Mouse (Mus musculus): ENCODE measurements around the gene Atxn7l1. TPM values are rescaled to one million over a fixed set of nuclear protein-coding genes. Genes with fewer than 3 reads are reported as not detected.

The Atxn7l1 gene
- polyA plus RNA-seq, 1 experiment from 2014 or later: 21.3 TPM

DNA sequence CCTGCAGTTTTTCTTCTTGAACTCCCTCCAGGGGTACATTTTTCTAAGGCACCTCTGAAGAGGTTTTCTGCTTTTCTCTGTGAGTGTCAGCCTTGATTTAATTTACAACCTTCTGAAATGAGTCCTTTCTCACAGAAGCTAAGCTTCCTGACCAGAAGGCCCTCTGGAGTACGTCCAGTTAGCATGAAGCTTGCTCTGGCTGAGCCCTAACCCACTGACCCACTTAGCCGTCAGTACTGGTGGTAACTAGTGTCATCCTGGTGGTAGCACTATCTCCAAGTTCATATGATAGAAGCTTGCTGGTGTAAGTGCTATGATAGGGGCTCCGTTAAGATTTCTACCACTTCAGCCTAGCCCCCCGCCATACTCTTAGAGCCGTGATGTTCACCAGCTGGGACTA, 89.6 kb downstream of the Atxn7l1 start:
- H3K4me3 ChIP-seq (ENCODE audit: low read depth, low read length): no peak overlapping the region
- no peak overlapping the region for H3K27ac ChIP-seq (ENCODE audit: low read depth, low read length)
- H3K9ac ChIP-seq (ENCODE audit: low read length): no peak overlapping the region
- H3K36me3 ChIP-seq (ENCODE audit: control insufficient read depth, insufficient read depth, low read length): no peaks in the 10 kb centered on the region
- DNase-seq (ENCODE audit: low spot score) (no peak), ATAC-seq (ENCODE audit: insufficient read depth, low FRiP score, low TSS enrichment) (no peak)
- H3K4me2 ChIP-seq (ENCODE audit: low read depth): no peak overlapping the region
- H3K4me1 ChIP-seq (ENCODE audit: control insufficient read depth, insufficient read depth, low read length): 0 out of 2 replicates have a peak, but pooled peaks cover 3% of the 10 kb centered on the region
- no peaks in the 10 kb centered on the region for H3K9me3 ChIP-seq (ENCODE audit: control insufficient read depth, low read length)
- 84% methylated on average over 5 of the region's 5 CpGs for WGBS
- H3K27me3 ChIP-seq (ENCODE audit: control insufficient read depth, insufficient read depth, low read length): no peaks in the 10 kb centered on the region

DNA sequence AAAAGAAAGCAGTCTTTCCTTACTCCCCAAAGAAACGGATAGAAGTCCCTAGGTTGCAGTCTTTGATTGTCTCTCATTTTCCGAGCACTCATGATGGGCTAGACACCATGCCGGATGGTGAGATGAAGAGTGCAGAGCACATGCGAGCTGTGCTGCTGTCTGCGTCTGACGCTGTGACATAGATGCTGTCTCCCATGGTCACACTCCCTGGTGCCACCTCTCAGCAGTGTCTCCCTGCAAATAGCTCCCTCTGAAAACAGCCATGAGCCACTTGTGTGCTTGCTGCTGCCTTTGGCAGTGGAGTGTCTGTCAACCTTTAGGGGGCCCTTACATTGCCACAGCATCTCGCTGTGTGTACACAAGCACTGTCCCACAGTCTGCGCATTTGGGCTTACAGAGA, 95.2 kb downstream of the Atxn7l1 start:
- ATAC-seq (ENCODE audit: insufficient read depth, low FRiP score, low TSS enrichment) (no peak), DNase-seq (ENCODE audit: low spot score) (no peak)
- Histone ChIP-seq H3K27me3 (ENCODE audit: control insufficient read depth, insufficient read depth, low read length) (no peaks in the 10 kb centered on the region), H3K9ac (ENCODE audit: low read length) (no peak overlapping the region), H3K4me2 (ENCODE audit: low read depth) (no peak overlapping the region), H3K4me3 (ENCODE audit: low read depth, low read length) (no peak overlapping the region), H3K4me1 (ENCODE audit: control insufficient read depth, insufficient read depth, low read length) (peaks cover 16% of the 10 kb centered on the region), H3K27ac (ENCODE audit: low read depth, low read length) (no peak overlapping the region), H3K36me3 (ENCODE audit: control insufficient read depth, insufficient read depth, low read length) (no peaks in the 10 kb centered on the region), H3K9me3 (ENCODE audit: control insufficient read depth, low read length) (no peaks in the 10 kb centered on the region)
- 77% methylated on average over 8 of the region's 8 CpGs for WGBS

DNA sequence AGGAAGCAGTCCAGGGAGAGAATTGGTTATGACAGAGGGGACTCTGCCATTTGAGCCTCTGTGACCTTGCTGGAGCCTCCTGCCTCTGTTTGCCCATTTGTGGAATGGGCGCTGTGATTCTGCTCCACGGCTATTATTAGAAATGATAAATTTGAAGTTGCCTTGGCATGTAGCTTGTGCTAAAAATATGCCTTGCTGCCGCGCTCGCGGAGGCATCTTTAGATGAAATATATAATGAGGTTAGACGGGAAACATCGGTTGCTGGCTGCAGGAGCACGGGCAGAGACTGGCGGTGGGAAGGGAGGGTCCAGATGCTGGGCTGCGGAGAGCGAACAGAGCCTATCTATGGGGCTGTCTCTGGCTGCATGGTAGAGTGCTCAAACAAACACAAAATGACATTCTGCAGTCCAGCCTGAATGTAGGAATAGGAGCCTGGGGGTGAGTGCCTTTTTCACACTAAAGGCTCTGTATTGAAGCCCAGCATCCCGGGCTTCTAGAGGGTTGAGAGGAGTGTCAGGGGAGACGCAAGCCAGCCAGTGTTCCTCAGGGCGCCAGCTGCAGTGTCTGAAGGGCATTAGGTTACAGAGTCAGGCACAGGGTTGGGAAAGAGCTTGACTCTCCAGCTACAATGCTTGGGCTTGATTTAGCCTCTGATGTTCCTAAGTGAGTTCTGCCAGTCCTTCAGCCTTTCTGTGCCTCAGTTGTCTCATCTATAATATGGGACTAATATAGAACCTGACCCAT, 96.8 kb downstream of the Atxn7l1 start:
- no peaks in the 10 kb centered on the region for H3K27me3 ChIP-seq (ENCODE audit: control insufficient read depth, insufficient read depth, low read length)
- no peaks in the 10 kb centered on the region for H3K9me3 ChIP-seq (ENCODE audit: control insufficient read depth, low read length)
- H3K4me2 ChIP-seq (ENCODE audit: low read depth): no peak overlapping the region
- H3K36me3 ChIP-seq (ENCODE audit: control insufficient read depth, insufficient read depth, low read length): no peaks in the 10 kb centered on the region
- ATAC-seq (ENCODE audit: insufficient read depth, low FRiP score, low TSS enrichment) (no peak), DNase-seq (ENCODE audit: low spot score) (no peak)
- H3K4me1 ChIP-seq (ENCODE audit: control insufficient read depth, insufficient read depth, low read length): peaks cover 16% of the 10 kb centered on the region
- H3K4me3 ChIP-seq (ENCODE audit: low read depth, low read length): no peak overlapping the region
- H3K9ac ChIP-seq (ENCODE audit: low read length): no peak overlapping the region
- no peak overlapping the region for H3K27ac ChIP-seq (ENCODE audit: low read depth, low read length)
- WGBS: 83% methylated on average over 15 of the region's 15 CpGs

DNA sequence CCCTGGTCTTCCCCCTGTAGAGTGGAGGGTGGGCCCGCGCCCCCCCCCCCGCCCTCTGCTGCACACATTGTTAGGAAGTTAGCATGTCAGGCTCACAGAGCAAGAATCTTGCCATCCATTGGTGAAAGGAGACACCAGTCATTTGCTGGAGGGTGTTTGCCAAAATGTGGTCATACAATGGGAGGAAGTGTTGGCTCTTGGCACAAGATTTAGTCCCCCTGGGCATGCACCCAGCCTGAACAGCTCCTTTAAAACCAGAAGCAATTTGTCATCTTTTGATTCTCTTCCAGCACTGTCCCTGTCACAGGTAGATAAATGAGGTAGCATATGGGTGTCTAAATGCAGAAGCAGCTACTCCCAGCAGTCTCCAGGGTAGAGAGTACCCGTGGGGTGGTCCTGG, 98.0 kb downstream of the Atxn7l1 start:
- no peak overlapping the region for H3K9ac ChIP-seq (ENCODE audit: low read length)
- H3K36me3 ChIP-seq (ENCODE audit: control insufficient read depth, insufficient read depth, low read length): 0 out of 2 replicates have a peak, but pooled peaks cover 2% of the 10 kb centered on the region
- H3K9me3 ChIP-seq (ENCODE audit: control insufficient read depth, low read length): no peaks in the 10 kb centered on the region
- peaks cover 16% of the 10 kb centered on the region for H3K4me1 ChIP-seq (ENCODE audit: control insufficient read depth, insufficient read depth, low read length)
- no peaks in the 10 kb centered on the region for H3K27me3 ChIP-seq (ENCODE audit: control insufficient read depth, insufficient read depth, low read length)
- ATAC-seq (ENCODE audit: insufficient read depth, low FRiP score, low TSS enrichment) (no peak), DNase-seq (ENCODE audit: low spot score) (no peak)
- H3K4me3 ChIP-seq (ENCODE audit: low read depth, low read length): no peak overlapping the region
- no peak overlapping the region for H3K27ac ChIP-seq (ENCODE audit: low read depth, low read length)
- WGBS: 73% methylated on average over 4 of the region's 4 CpGs
- no peak overlapping the region for H3K4me2 ChIP-seq (ENCODE audit: low read depth)

DNA sequence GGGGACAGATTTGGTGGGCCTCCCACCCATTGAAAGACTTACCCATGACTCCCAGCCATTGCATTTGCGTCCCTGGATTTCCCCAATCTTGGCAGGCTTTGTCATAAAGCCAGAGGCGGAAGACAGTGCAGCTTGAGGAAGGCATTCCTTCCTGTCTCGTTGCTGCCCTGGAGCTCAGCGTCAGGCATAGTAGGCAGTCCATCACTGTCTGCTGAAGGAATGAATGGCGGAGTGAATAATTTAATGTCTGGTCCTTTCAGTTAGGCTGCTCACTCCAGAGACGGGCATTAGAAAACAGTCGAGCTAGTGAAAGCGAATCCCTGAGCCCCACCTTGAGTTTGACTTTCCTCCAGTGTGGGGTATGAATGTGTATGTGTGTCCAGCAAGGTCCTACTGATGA, 99.4 kb downstream of the Atxn7l1 start:
- DNase-seq (ENCODE audit: low spot score): no peak
- no peaks in the 10 kb centered on the region for H3K27me3 ChIP-seq (ENCODE audit: control insufficient read depth, insufficient read depth, low read length)
- no peak overlapping the region for H3K27ac ChIP-seq (ENCODE audit: low read depth, low read length)
- ATAC-seq (ENCODE audit: insufficient read depth, low FRiP score, low TSS enrichment): peak; percentile 58
- peaks cover 16% of the 10 kb centered on the region for H3K4me1 ChIP-seq (ENCODE audit: control insufficient read depth, insufficient read depth, low read length)
- H3K4me3 ChIP-seq (ENCODE audit: low read depth, low read length): no peak overlapping the region
- no peak overlapping the region for H3K9ac ChIP-seq (ENCODE audit: low read length)
- 46% methylated on average over 8 of the region's 8 CpGs for WGBS
- H3K36me3 ChIP-seq (ENCODE audit: control insufficient read depth, insufficient read depth, low read length): 0 out of 2 replicates have a peak, but pooled peaks cover 2% of the 10 kb centered on the region
- no peak overlapping the region for H3K4me2 ChIP-seq (ENCODE audit: low read depth)
- no peaks in the 10 kb centered on the region for H3K9me3 ChIP-seq (ENCODE audit: control insufficient read depth, low read length)

DNA sequence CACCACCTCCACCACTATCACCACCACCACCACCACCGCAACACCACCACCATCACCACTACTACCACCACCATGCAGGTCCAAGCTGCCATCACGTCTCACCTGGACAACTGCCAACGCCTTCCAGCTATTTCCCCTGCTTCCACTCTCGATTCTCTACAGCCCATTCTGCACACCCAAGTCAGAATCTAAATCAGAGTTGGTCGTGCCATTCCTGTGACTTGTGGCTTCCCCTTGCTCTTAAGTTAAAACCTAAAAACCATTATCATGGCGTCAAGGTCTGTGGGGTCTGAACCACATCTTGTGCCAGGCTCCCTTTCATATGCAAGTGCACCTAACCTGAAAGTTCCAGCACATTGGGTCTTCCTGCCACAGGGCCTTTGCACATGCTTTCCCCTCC, 102.7 kb downstream of the Atxn7l1 start:
- ATAC-seq (ENCODE audit: insufficient read depth, low FRiP score, low TSS enrichment) (no peak), DNase-seq (ENCODE audit: low spot score) (no peak)
- H3K4me2 ChIP-seq (ENCODE audit: low read depth): no peak overlapping the region
- no peaks in the 10 kb centered on the region for H3K27me3 ChIP-seq (ENCODE audit: control insufficient read depth, insufficient read depth, low read length)
- H3K27ac ChIP-seq (ENCODE audit: low read depth, low read length): no peak overlapping the region
- 0 out of 2 replicates have a peak, but pooled peaks cover 2% of the 10 kb centered on the region for H3K36me3 ChIP-seq (ENCODE audit: control insufficient read depth, insufficient read depth, low read length)
- H3K4me3 ChIP-seq (ENCODE audit: low read depth, low read length): no peak overlapping the region
- 97% methylated on average over 6 of the region's 6 CpGs for WGBS
- no peaks in the 10 kb centered on the region for H3K9me3 ChIP-seq (ENCODE audit: control insufficient read depth, low read length)
- H3K9ac ChIP-seq (ENCODE audit: low read length): no peak overlapping the region
- peaks cover 16% of the 10 kb centered on the region for H3K4me1 ChIP-seq (ENCODE audit: control insufficient read depth, insufficient read depth, low read length)

DNA sequence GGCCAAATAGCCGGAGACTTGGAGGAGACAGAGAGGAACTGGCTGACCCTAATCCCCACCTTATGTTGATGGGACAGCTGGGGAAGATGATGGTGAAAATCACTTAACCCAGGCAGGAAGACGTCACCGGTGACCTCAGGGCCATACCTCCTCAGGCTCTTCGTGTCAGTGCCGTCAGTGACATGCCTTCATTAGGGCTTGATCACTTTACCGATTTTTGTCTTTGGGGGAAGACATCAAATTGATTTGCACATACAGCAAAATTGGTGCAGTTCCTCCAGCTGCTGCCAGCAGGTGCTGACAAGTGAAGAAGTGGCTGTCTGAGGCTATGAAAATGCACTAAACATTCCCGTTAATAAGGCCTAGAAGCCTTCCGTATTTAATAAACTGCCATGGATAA, 103.9 kb downstream of the Atxn7l1 start:
- peaks cover 6% of the 10 kb centered on the region for H3K4me1 ChIP-seq (ENCODE audit: control insufficient read depth, insufficient read depth, low read length)
- no peak overlapping the region for H3K4me3 ChIP-seq (ENCODE audit: low read depth, low read length)
- no peak overlapping the region for H3K4me2 ChIP-seq (ENCODE audit: low read depth)
- H3K27me3 ChIP-seq (ENCODE audit: control insufficient read depth, insufficient read depth, low read length): no peaks in the 10 kb centered on the region
- no peak for ATAC-seq (ENCODE audit: insufficient read depth, low FRiP score, low TSS enrichment)
- H3K36me3 ChIP-seq (ENCODE audit: control insufficient read depth, insufficient read depth, low read length): 0 out of 2 replicates have a peak, but pooled peaks cover 2% of the 10 kb centered on the region
- DNase-seq (ENCODE audit: low spot score): peak; percentile 29
- no peaks in the 10 kb centered on the region for H3K9me3 ChIP-seq (ENCODE audit: control insufficient read depth, low read length)
- H3K27ac ChIP-seq (ENCODE audit: low read depth, low read length): no peak overlapping the region
- H3K9ac ChIP-seq (ENCODE audit: low read length): no peak overlapping the region
- WGBS: 76% methylated on average over 8 of the region's 8 CpGs

DNA sequence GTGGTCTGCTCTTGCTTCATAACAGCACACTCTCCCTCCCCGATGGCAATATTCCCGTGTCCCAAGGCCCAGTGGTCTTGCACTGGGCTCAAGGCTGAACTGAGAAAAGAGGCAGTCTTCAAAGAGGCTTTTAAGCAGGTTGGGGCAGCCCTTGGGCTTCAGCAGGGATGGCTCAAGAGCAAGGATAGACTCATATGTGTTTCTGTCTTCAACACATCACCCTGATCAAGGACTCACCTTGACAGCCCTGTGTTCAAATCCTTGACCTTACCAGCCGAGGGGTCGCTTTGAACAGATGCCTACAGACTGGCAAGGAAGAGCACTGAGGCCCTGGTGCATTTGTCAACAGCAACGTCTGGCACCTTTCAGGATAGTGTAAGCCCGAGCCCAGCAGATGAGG, 105.1 kb downstream of the Atxn7l1 start:
- WGBS: 82% methylated on average over 6 of the region's 6 CpGs
- no peak for ATAC-seq (ENCODE audit: insufficient read depth, low FRiP score, low TSS enrichment)
- no peak overlapping the region for H3K27ac ChIP-seq (ENCODE audit: low read depth, low read length)

DNA sequence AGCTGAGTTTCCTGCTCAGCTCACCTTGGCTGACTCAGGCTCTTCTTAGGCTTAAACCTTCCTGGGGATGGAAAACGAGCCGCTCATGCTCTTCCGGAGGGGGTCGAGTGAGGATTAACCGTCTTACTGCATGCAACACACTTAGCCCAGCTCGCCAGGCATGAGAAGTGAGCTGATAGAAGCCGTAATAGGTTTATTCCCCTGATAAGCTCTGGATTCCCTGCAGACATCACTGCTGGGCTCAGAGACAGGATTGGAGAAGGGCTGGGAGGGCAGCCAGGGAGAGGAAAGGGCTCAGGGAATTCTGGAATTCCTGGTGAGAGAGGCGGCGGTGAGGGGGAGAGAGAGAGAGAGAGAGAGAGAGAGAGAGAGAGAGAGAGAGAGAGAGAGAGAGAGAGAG, 105.7 kb downstream of the Atxn7l1 start:
- DNase-seq (ENCODE audit: low spot score) (no peak), ATAC-seq (ENCODE audit: insufficient read depth, low FRiP score, low TSS enrichment) (no peak)
- H3K4me3 ChIP-seq (ENCODE audit: low read depth, low read length): no peak overlapping the region
- no peak overlapping the region for H3K27ac ChIP-seq (ENCODE audit: low read depth, low read length)
- no peaks in the 10 kb centered on the region for H3K9me3 ChIP-seq (ENCODE audit: control insufficient read depth, low read length)
- H3K4me2 ChIP-seq (ENCODE audit: low read depth): no peak overlapping the region
- 88% methylated on average over 9 of the region's 9 CpGs for WGBS
- H3K4me1 ChIP-seq (ENCODE audit: control insufficient read depth, insufficient read depth, low read length): no peaks in the 10 kb centered on the region
- no peaks in the 10 kb centered on the region for H3K27me3 ChIP-seq (ENCODE audit: control insufficient read depth, insufficient read depth, low read length)
- H3K36me3 ChIP-seq (ENCODE audit: control insufficient read depth, insufficient read depth, low read length): 0 out of 2 replicates have a peak, but pooled peaks cover 2% of the 10 kb centered on the region
- no peak overlapping the region for H3K9ac ChIP-seq (ENCODE audit: low read length)

More for the DNA sequence above, 105.1 kb downstream of the Atxn7l1 start:
- no peaks in the 10 kb centered on the region for H3K4me1 ChIP-seq (ENCODE audit: control insufficient read depth, insufficient read depth, low read length)
- no peak overlapping the region for H3K4me2 ChIP-seq (ENCODE audit: low read depth)
- H3K9ac ChIP-seq (ENCODE audit: low read length): no peak overlapping the region
- H3K4me3 ChIP-seq (ENCODE audit: low read depth, low read length): no peak overlapping the region
- DNase-seq (ENCODE audit: low spot score): no peak
- H3K36me3 ChIP-seq (ENCODE audit: control insufficient read depth, insufficient read depth, low read length): 0 out of 2 replicates have a peak, but pooled peaks cover 2% of the 10 kb centered on the region
- H3K9me3 ChIP-seq (ENCODE audit: control insufficient read depth, low read length): no peaks in the 10 kb centered on the region
- no peaks in the 10 kb centered on the region for H3K27me3 ChIP-seq (ENCODE audit: control insufficient read depth, insufficient read depth, low read length)

Data from neural tube, embryonic 11.5 days (tissue).